Mouse (Mus musculus): Measurements from ENCODE around the gene Ppm1h.

GRCm38 (mm10) chr10:122830638-122831037 lies 152.1 kb downstream of the Ppm1h start:
- TF ChIP-seq POLR2A (IDR thresholded peaks at IDR 0.05; ENCODE audit: borderline replicate concordance, control insufficient read depth, low read depth, low read length) (no peak), CTCF (IDR thresholded peaks at IDR 0.05; ENCODE audit: control insufficient read depth, insufficient read depth, low read length) (no peak)

Data from bone marrow, adult 2 months (tissue).